Mouse (Mus musculus) mouse trophoblast stem cell (cell line): ENCODE data around the gene Tex37.

Experiments
- in situ Hi-C, 2 experiments: fragments of 300-500 bp; cut with MseI, MboI; formaldehyde crosslinking; loops; 2 replicates in 1 of 2; 3 replicates in 1 of 2; pipeline ENCODE4 v1.15.1; 2025

Gene Tex37

DNA sequence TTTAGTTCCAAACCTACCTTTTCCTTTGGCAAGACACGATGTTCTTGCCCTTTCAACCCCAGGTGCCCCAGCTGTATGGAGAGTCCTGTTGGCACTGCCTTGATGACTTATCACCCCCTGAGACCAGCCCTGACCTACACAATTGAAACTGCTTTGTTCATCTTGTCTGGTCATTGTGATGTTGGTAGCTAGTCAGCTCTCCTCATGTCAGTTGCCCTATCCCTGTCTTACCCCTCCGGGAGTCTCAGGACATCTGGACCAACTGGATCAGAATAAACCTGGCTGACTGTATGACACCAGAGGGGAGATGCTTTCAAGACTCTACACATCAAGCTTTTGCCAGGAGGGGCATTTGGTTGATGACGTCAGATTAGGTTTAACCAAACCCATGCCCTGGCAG is at the start of gene Tex37:
Gene Tex37, minus strand, starts transcription at position 101 of the 400 bp plus-strand sequence.
- in situ Hi-C loops: no loop called here

- in situ Hi-C loops: no loop called here
Observed at GRCm38 (mm10) chr6:70968291-70968690, 49.6 kb upstream of the Tex37 start.

GRCm38 (mm10) chr6:70967422-70967821 is 48.7 kb upstream of the Tex37 start:
- in situ Hi-C loops: no loop called here

DNA sequence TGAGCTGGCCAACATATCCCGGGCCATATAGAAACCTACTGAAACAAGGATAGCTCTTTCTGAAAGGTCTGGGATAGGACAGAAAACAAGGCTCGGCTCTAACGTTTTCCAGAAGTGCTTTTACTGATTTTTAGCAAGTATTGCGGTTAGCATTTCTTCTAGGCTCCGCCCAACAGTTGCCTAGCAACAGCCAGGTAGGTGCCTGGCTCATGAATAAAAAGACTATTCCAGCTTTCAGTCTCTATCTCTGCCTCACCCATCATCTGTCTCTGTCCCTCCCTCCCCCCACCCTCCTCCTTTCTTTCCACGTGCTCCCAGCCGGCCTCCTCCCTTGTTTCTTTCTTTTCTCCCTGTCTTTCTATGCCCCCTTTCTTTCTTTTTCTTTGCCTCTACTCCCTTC is 47.0 kb upstream of the Tex37 start:
- in situ Hi-C loops: no loop called here

DNA sequence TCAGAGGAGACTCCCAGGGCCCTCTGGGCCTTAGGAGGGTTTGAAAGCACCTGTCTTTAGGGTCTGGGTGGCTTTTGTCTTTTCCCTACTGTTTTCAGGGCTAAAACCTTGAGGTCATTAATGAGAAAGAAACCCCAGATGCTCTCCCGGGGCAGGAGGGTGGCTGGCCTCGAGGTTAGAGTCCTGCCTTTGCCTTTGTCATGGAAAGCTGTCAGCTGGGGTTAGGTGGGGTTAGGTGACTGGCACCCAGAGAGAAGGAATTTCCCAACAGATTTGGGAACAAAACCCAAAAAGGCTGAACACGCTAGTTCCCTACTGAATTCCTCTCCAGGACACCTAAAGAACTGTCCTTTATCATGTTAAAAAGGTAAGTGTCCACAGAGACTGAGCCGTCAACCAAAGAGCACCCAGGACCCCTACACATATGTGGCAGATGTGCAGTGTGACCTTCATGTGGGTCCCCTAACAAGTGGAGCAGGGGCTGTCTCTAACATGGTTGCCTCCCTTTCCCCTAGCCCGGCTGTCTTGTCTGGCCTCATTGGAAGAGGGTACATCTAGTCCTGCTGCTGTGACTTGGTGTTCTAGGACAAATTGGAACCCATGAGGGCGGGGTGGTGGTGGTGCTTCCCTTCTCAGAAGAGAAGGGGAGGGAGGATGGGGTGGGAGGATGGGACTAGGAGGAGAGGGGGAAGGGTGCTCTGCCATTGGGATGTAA is 45.5 kb upstream of the Tex37 start:
- in situ Hi-C loops: no loop called here

DNA sequence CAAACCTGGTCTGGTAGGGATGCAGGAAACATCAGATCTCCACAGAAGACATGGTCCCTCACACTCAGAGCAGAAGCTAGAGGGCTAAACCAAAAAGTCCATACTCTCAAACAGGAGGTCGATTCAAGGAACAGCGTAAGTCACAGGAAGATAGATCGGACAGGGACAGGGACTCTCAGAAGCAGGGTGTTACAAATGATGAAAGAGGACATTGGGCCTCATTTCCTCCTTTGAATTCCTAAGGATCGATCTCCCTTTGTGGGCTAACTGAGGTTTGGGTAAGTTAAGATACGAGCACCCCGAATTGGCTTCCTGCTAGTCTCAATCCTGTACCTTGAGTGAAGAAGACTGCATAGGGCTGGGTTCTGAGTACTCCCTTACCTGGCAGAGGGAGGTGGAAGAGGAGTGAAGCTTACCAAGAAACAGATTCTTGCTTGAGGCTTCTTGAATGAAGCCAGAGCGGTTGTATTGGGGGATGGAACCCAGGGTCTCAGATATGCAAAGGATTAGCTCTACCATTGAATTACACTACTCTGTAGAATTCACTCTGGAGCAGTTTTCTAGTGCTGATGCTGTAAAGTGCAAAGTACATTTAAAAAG is 38.7 kb upstream of the Tex37 start:
- in situ Hi-C loops: no loop called here

GRCm38 (mm10) chr6:70956936-70957335 is 38.2 kb upstream of the Tex37 start:
- in situ Hi-C loops: no loop called here

- in situ Hi-C loops: no loop called here
Observed at GRCm38 (mm10) chr6:70956285-70956912, 37.7 kb upstream of the Tex37 start, which contains the start of gene Foxi3. TSS of gene Foxi3 (plus strand) at chr6:70956531.

DNA sequence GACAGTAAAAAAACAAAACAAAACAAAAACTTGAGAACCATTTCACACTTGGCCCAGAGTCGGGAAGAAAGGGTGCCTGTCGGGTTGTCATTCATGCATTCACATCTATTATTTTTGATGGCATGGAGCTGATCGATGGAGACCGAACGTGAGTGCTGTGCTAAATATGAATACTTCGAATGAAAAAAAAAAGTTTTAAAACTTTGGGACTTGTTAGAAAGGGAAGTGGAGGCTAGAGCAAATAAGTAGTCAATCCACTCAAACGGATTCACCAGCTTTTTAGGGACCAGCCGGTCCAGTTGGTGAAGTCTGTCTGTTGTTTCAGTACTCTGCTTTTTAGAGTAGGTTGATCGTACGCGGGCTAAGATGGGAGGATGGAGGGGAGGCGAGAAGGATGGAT is 37.1 kb upstream of the Tex37 start:
- in situ Hi-C loops: no loop called here

DNA sequence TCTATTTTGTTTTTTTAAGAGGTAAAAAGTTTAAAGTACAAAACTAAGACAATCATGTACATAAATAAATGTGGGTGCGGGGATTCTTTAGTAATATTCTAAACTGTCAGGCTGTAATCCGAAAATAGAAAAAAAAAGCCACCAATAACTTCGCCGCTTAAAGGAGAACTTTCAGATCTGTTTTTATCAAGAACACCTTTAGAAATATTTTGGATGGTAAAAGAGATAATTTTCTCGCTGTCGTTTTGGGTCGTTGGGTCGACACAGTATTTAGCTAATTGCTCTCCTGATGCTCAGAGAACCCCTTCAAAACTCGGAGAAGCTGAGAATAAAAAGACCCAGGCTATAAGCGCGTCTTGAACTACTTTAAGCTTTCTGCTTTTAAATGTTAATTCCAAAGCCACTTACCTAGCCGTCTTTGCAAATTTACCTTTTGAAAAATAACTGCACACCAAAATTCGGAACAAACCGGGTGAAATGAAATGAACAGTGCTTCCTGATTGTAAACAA is 36.6 kb upstream of the Tex37 start:
- in situ Hi-C loops: no loop called here

- in situ Hi-C loops: no loop called here
Observed at GRCm38 (mm10) chr6:70954040-70954439, 35.3 kb upstream of the Tex37 start.

GRCm38 (mm10) chr6:70953274-70953673 is 34.5 kb upstream of the Tex37 start:
- in situ Hi-C loops: no loop called here

DNA sequence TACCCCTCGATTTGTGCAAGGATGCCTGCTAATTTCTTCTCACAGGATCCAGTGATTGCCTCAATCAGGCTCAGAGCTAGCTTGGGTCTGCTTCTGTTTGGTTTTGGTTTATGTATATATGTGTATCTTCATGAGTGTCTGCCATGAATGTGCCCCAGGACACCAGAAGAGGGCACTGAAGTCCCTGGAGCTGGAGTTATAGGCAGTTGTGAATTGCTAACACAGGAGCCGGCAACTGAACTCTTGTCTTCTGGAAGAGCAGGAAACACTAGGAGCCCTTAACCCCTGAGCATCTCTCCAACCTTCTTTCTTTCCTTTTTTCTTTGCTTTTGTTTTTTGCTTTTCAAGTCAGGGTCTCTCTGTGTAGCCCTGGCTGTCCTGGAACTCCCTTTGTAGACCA is 13.1 kb upstream of the Tex37 start:
- in situ Hi-C loops: no loop called here

GRCm38 (mm10) chr6:70921274-70922074 is 2.7 kb upstream of the Tex37 start:
- in situ Hi-C loops: no loop called here

DNA sequence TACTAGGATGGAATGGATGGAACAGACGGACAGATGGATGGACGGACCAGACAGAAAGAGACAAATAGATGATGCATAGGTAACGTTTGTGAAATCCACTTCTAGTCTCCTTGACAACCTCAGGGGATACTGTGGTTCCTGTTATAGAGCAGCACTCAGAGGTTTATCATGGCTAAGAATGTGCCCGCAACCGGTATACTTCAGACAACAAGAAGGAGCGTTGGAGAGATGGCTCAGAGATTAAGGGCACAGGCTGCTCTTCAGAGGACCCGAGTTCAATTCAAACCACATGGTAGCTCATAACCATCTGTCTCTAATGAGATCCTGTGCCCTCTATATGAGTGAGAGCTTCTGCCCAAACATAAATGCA is 6.3 kb downstream of the Tex37 start:
- in situ Hi-C loops: no loop called here

DNA sequence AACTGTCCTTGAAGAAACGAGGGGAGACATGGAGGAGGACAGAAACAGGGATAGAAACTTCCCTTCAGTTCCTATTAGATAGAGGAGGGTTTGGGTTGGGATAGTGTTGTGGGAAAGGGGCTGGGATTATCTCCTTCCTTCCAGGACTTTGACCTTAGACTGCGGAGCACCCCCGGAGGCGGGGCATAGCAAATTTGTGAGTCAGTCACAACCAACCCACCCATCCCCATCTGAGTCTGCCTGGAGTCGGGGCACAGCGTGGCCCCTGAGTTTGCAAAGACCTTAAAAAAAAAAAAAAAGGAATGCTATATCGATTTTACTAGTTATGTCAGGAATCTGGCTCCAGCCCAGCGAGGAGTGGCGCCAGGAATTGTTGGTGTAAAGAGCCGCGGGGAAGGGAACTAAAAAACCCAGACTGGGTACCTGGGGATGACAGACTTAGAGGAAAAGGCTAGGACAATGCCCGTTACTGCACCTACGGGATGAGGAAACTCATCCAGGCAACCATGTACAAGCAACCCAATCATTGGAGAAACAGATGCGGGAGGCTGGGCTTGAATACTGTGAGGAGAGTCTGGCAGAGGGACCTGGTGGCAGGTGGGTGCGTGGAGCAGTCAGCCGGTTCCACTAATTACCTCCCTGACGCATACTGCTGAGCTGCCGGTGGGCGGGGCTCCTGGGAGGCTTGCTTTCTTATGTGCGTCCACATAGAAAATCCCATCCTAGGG is 6.9 kb downstream of the Tex37 start:
- in situ Hi-C loops: no loop called here

DNA sequence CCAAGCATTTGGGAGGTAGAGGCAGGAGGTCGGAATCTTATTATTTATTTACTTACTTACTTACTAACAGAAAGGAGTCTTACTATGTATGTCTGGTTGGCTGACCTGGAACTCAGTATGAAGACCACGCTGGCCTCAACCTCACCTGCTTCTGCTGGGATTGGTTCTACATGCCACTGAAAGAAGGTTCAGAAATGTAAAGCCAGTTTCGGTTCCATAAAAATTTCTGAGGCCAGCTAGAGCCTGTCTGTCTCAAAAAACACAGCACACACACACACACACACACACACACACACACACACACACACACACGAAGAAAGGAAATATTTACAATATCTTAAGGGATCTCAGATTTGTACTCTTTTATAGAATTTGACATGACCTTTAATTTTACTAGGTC is 8.4 kb downstream of the Tex37 start:
- in situ Hi-C loops: no loop called here

DNA sequence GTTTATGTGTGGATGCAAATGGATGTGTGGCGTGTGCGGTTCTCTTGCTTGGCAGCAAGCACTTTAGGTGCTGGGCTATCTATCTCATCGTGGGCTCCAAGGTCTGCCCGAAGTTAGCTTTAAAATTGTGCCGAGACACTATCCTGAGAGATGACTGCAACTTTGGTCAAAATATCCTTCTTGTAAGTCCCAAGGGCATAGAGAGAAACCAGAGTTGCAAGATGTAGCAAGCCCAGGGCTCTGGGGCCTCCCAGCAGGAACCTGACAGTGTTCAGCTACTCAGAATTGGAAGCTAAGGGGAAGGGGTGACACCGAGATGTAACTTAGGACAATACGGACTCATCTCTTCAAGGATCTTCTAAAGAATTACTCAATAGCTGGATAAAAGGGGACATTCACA is 9.2 kb downstream of the Tex37 start:
- in situ Hi-C loops: no loop called here

DNA sequence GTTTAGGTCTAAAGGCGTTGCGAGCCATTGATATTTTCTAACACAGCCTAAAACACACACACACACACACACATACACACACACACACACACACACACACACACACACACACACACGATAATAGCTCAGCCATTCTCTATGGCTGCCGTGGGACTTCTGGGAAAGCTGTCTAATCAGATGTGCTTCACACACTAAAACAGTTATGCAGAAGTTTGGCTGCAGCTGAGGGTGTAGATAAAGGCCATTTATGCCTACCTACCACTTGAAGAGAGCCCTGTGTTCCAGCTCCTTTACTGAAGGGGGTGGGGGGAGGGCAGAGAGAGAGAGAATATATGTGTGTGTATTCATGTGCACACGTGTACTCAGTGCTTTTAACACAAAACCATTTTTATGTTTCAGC is 15.0 kb downstream of the Tex37 start:
- in situ Hi-C loops: no loop called here

- in situ Hi-C loops: no loop called here
Observed at GRCm38 (mm10) chr6:70899594-70900003, 19.1 kb downstream of the Tex37 start.

DNA sequence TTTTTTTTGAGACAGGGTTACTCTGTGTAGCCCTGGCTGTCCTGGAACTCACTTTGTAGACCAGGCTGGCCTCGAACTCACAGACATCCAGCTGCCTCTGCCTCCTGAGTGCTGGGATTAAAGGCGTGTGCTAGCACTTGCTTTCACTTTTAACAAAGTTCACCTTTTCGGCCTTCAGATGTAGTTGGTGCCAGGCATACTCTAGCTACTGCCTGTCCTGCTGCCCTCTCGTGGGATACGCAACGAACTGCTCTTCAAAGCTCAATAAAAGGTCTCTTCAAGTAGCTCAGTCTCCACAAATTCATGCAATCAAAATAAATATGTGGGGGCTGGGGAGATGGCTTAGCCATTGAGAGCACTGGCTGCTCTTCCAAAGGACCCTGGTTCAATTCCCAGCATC is 20.6 kb downstream of the Tex37 start:
- in situ Hi-C loops: no loop called here
